Mouse (Mus musculus) megakaryocyte, embryonic 14.5 days (primary cell): Measurements from ENCODE around the gene Fads3. TPM values are rescaled to one million over a fixed set of nuclear protein-coding genes. Genes with fewer than 3 reads are reported as not detected.

Source experiments
- H3K27me3 ChIP-seq: replicated peaks from 2 replicates; pipeline ENCODE3; 2012; ENCODE audit warnings: inconsistent platforms
- H3K36me3 ChIP-seq: replicated peaks from 2 replicates; pipeline ENCODE3; 2012; ENCODE audit warnings: low read length, inconsistent platforms, mixed read lengths
- H3K4me1 ChIP-seq: 2 replicates; pipeline ENCODE4 v1.6.1; 2012; ENCODE audit warnings: inconsistent platforms
- H3K4me3 ChIP-seq: replicated peaks from 2 replicates; pipeline ENCODE3; 2012; ENCODE audit warnings: moderate library complexity, mild to moderate bottlenecking, inconsistent platforms
- H3K9me3 ChIP-seq: 2 replicates; pipeline ENCODE4 v1.6.1; 2012; ENCODE audit warnings: inconsistent platforms
- FLI1 ChIP-seq: IDR thresholded peaks from 2 replicates; pipeline ENCODE4 v1.6.1; 2012; ENCODE audit warnings: low read length, inconsistent platforms, mixed read lengths
- GATA1 ChIP-seq: IDR thresholded peaks from 3 replicates; pipeline ENCODE4 v1.6.1; 2012; ENCODE audit warnings: mixed read lengths, low read length, inconsistent platforms, borderline replicate concordance
- polyA plus RNA-seq: library from polyadenylated mRNA; stranded (reverse); fragments of >175 nt; gene quantifications from 2 replicates; pipeline ENCODE4 v1.2.3, GENCODE M21; 2012; ENCODE audit warnings: low replicate concordance; ENCODE audit not compliant: insufficient read depth

Gene Fads3
- polyA plus RNA-seq, 1 experiment, result 19.1 TPM

DNA sequence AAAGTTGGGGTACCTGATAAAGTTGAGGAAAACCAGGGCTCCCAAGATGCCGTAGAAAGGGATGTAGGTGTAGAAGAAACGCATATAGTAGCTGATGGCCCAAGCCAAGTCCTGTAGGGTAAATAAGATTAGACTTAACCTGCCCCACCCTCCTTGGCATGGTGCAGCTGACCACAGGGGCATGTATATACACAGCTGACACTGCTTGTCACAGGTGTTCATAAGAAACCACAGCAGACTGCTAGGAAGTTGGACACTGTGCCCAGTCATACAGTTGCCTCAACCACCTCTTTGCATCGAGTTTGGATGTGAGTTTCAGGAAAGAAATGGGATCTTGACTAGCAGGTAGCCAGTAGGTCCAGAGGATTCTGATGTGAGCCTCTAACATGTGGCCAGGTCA is 25.1 kb downstream of the Fads3 start:
- peaks cover 100% of the 10 kb centered on the region for H3K36me3 ChIP-seq
- TF ChIP-seq FLI1 (no peak), GATA1 (no peak)
- peaks cover 100% of the 10 kb centered on the region for H3K4me1 ChIP-seq

DNA sequence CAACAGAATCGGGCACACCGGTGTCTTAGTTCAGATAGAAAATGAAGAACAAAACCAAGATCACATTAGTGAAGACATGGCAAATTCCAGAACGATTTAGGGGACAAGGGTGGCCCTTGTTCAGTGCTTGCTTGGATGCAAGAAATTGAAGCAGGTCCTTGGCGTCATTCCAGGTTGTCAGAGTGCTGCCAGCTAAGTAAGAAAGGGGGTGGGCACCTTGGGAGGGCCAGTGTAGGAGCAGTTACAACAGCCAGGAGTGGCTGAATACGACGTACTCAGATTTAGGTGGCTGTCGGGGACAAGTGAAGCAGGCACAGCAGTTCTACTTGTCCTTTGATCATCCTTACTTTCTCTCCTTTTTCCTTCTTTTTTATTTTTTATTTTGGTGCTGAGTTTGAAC is 26.3 kb downstream of the Fads3 start:
- H3K36me3 ChIP-seq, result peaks cover 100% of the 10 kb centered on the region
- H3K27me3 ChIP-seq, result no peaks in the 10 kb centered on the region
- H3K4me3 ChIP-seq, result no peak overlapping the region
- peaks cover 8% of the 10 kb centered on the region; the same call in 1 of the 2 replicates for H3K9me3 ChIP-seq
- H3K4me1 ChIP-seq, result peaks cover 98% of the 10 kb centered on the region
- TF ChIP-seq FLI1, result no peak
- TF ChIP-seq GATA1, result no peak

More for the DNA sequence above, 25.1 kb downstream of the Fads3 start:
- H3K9me3 ChIP-seq, result peaks cover 8% of the 10 kb centered on the region; the same call in 1 of the 2 replicates
- H3K27me3 ChIP-seq, result no peaks in the 10 kb centered on the region
- peak overlapping the region; percentile 44 for H3K4me3 ChIP-seq

DNA sequence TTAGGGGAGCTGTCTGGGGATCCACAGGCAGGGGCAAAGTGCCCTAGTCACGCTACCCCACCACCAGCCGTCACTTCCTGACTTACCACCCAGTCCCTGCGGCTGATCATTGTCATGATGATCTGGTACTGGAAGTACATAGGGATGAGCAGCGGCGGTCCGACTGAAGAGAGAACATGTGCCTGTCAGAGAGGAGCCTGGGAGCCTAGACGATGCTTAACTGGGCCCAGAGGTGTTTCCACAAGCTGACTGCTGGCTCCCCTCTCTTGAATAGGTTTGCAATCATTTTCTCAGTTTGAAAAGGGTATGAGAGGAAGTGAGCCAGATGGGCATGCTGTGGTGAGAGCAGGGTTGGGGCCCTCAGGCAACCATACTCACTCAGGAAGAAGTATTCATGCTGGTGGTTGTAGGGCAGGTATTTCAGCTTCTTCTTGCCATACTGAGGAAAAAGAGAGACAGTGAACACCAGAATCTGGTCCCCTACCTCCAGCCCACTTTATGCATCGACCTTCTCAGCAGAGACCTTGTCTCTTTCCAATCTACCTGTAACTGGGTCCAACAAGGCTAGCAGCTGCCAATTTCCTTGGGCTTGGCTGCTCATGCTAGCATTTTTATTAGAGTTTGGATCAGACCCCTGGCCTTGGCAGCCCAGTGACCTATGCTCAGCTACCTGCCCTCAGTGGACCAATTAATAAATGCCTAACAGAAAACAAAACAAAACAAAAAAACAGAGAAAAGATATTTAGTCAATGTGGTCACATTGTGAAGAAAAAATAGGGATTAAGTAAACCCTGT is 29.0 kb downstream of the Fads3 start:
- Histone ChIP-seq H3K27me3 (no peaks in the 10 kb centered on the region), H3K9me3 (peaks cover 14% of the 10 kb centered on the region), H3K36me3 (peaks cover 100% of the 10 kb centered on the region), H3K4me3 (peak overlapping the region; percentile 1), H3K4me1 (peaks cover 96% of the 10 kb centered on the region)
- TF ChIP-seq GATA1 (no peak), FLI1 (no peak)

DNA sequence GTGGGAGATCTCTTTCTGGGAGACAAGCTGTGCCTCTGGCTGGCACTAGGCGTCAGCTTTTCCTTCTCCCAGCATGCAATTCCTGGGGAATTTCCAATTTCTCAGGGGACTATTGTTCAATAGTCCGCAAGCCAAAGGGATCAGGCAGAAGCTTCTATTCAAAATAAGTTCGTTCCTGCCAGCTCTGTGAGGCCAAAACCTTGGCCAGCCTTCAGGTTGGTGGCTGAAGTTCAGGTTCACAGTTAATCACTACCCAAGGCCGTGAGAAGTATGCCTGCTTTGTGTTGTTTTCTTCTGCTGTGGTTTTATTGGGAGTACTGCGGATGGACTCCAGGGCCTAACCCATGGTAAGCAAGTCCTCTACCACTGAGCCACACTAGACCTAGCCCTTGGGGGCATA is 29.8 kb downstream of the Fads3 start:
- peaks cover 96% of the 10 kb centered on the region for H3K4me1 ChIP-seq
- TF ChIP-seq GATA1 (no peak), FLI1 (no peak)
- H3K36me3 ChIP-seq, result peaks cover 100% of the 10 kb centered on the region
- H3K4me3 ChIP-seq, result no peak overlapping the region
- H3K27me3 ChIP-seq, result no peaks in the 10 kb centered on the region
- H3K9me3 ChIP-seq, result peaks cover 19% of the 10 kb centered on the region

DNA sequence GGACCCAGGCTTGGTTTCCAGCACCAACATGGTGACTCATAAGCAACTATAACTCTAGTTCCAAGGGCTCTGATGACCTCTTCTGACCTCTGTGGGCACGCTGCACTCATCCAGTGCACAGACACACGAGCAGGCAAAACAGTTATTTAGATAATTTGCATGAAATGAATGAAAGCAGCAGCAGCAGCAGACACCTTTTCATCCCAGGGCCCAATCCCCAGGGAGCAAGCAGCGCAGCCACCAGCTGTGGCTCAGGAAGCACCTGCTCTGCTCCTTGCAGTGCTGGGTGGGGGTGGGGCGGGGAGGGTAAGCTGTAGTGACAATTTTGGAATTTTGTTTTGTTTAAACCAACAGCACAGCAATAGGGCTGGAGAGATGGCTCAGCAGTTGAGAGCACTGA is 30.5 kb downstream of the Fads3 start:
- Histone ChIP-seq H3K4me1 (peaks cover 96% of the 10 kb centered on the region), H3K9me3 (peaks cover 19% of the 10 kb centered on the region), H3K36me3 (peaks cover 100% of the 10 kb centered on the region), H3K4me3 (no peak overlapping the region), H3K27me3 (no peaks in the 10 kb centered on the region)
- no peak for TF ChIP-seq FLI1
- TF ChIP-seq GATA1, result no peak

DNA sequence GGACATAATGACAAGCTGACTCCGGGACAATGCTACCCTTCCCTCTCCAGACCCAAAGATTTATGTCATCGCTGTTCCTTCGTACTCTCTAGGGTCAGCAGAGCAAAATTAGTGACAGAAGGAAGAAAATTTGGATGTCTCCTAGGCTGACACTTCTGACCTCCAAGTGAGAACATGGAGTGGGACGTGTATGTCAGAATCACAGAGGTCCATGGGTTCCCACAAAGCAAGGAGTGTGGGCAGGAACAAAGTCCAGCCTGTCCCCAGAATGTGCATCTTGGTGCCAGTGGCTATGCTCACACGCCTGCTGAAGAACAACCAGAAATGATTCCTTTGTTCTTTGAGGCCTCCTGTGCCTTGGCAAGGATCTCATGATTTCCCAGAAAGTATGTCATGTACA is 31.8 kb downstream of the Fads3 start:
- peaks cover 19% of the 10 kb centered on the region for H3K9me3 ChIP-seq
- H3K4me3 ChIP-seq, result no peak overlapping the region
- peaks cover 100% of the 10 kb centered on the region for H3K36me3 ChIP-seq
- peaks cover 96% of the 10 kb centered on the region for H3K4me1 ChIP-seq
- H3K27me3 ChIP-seq, result no peaks in the 10 kb centered on the region
- no peak for TF ChIP-seq FLI1
- TF ChIP-seq GATA1, result no peak

DNA sequence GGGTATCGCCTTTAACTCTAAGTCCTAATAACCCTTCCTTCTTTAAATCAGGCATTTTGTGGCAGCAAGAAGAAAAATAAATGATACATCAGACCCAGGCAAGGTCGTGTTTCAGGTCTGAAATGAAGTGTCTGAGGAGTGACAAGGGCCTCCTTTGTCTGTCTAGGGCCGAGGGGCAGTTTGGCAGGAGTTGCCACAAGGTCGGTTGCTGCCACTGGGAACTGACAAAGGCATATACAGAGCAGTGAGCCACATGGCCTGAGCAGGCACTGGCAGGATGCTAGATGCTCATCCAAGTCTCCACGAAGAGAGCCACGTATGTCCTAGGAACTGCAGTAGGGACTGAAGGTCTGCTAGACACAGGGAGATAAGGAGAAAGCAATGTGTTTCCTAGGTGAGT is 37.0 kb downstream of the Fads3 start:
- Histone ChIP-seq H3K4me3 (no peak overlapping the region), H3K9me3 (peaks cover 11% of the 10 kb centered on the region), H3K36me3 (peaks cover 95% of the 10 kb centered on the region), H3K27me3 (no peaks in the 10 kb centered on the region), H3K4me1 (peaks cover 98% of the 10 kb centered on the region)
- TF ChIP-seq GATA1, result no peak
- TF ChIP-seq FLI1, result no peak

DNA sequence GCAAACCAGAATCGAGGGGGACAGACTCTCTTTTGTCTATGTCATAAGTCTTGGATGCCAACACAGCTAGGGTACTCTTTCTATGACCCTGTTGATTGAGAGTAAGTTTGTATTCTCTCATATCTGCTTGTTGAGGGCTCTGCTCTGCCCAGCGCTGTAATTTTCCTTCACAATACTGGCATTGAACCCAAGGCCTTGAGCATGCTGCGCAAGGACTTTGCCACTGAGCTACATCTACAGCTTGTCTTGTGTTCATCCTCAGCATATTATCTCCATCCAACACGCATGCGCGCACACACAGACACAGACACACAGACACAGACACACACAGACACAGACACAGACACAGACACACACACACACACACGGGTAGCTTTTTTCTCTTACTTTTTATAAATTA is 39.0 kb downstream of the Fads3 start:
- peaks cover 95% of the 10 kb centered on the region for H3K36me3 ChIP-seq
- peaks cover 100% of the 10 kb centered on the region for H3K4me1 ChIP-seq
- peaks cover 5% of the 10 kb centered on the region for H3K9me3 ChIP-seq
- no peaks in the 10 kb centered on the region for H3K27me3 ChIP-seq
- TF ChIP-seq GATA1, result no peak
- no peak for TF ChIP-seq FLI1
- H3K4me3 ChIP-seq, result peak overlapping the region; percentile 31

DNA sequence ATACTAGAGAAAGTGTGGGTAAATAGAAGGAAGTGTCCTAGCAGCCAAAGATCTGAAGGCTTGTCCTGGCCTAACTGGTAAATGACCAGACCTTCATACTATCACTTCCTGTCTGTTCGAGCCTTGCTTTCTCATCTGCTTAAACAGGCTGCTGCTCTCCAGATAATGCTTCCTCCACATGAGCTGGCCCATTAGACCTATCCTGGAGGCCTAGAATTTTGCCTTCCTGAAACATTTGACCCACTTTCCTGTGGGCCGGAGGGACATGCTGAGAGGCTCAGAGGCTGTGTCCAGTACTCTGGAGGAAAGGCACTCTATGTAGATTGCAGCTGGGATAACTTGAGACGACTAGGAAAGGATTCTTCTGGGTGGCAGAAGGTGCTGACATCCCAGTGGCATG is 40.7 kb downstream of the Fads3 start:
- peak overlapping the region; percentile 75 for H3K4me3 ChIP-seq
- no peak for TF ChIP-seq FLI1
- TF ChIP-seq GATA1, result no peak
- H3K9me3 ChIP-seq, result no peaks in the 10 kb centered on the region
- H3K4me1 ChIP-seq, result peaks cover 97% of the 10 kb centered on the region
- H3K36me3 ChIP-seq, result peaks cover 95% of the 10 kb centered on the region
- no peaks in the 10 kb centered on the region for H3K27me3 ChIP-seq

DNA sequence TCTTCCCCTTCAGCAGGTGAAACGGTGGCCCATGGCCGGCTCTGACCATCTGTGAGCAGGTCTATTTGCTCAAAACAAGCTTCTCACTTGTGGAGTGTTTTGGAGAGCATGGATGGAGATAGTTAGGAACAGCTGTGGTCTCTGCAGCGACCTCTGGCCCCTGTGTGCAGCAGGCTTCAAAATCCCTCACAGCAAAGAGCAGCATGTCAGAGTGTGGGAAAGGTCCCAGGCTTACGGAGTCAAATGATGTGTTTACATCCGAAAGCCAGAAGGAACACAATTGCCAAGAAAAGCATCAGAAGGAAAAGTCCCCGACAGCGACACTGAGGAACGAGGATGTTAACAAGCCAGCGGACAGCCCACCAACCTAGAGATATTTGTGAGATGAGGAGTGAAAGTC is 44.1 kb downstream of the Fads3 start:
- H3K36me3 ChIP-seq, result peaks cover 95% of the 10 kb centered on the region
- no peak for TF ChIP-seq GATA1
- no peak for TF ChIP-seq FLI1

DNA sequence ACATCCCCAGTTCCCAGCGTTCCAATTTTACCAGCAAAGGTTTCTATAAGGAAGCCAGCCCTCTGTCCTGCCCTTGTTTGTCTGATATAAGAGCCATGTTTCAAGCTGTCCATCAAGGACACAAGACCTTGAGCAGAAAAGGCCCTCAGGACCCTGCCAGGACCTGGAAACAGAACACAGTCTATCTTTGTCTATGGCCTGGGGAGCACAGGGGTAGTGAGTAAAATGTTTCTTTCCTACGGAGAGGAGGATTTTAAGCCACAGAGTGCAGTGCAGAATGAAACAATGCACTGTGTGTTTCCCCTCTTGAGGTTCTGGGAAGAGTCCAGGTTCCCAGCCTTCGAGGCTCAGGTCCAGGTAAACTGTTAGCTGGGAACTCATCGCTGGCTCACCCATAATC is 45.6 kb downstream of the Fads3 start:
- Histone ChIP-seq H3K27me3 (no peaks in the 10 kb centered on the region), H3K4me3 (no peak overlapping the region), H3K36me3 (peaks cover 96% of the 10 kb centered on the region), H3K9me3 (no peaks in the 10 kb centered on the region), H3K4me1 (peaks cover 88% of the 10 kb centered on the region)
- TF ChIP-seq GATA1, result no peak

More for the DNA sequence above, 44.1 kb downstream of the Fads3 start:
- Histone ChIP-seq H3K9me3 (no peaks in the 10 kb centered on the region), H3K4me3 (no peak overlapping the region), H3K27me3 (no peaks in the 10 kb centered on the region), H3K4me1 (peaks cover 88% of the 10 kb centered on the region)
